Mouse (Mus musculus): ENCODE results near the gene Reep6.

DNA sequence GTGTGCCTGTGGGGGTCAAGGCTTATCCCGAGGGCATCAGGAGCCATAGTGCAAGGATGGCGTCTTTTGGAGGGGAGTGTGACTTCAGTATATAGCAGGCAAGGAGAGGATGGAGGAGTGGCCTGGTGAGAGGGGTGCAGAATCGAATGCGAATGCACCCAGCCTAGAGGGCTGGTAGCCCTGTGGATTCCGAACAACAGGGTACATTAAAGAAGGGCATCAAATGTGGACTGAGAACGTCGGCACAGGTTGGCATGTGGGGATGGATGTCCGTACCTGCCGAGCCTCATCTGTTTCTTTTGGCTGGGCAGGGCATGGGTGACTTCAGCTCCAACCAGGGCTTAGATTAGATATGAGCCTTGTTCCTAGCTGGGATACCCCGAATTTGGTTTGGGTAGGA, 29.9 kb upstream of the Reep6 start:
- TF ChIP-seq CTCF (IDR thresholded peaks at IDR 0.05; ENCODE audit: low read depth, low read length) (no peak), POLR2A (IDR thresholded peaks at IDR 0.05; ENCODE audit: extremely low read depth, insufficient read depth, low read length) (no peak)

All from liver, adult 2 months (tissue).